Mouse (Mus musculus) brain, adult 2 months (tissue): ENCODE data around the gene Gm17428.
"Not testable (repeated sequence)": the region's sequence is repeated elsewhere in the genome, so short reads cannot be mapped to it uniquely, and the experiment has no call there.

Experiments
- DNase-seq: peaks from one replicate; pipeline ENCODE4 v3.0.0; 2011; ENCODE audit warnings: low read depth, low spot score

The Gm17428 gene

DNA sequence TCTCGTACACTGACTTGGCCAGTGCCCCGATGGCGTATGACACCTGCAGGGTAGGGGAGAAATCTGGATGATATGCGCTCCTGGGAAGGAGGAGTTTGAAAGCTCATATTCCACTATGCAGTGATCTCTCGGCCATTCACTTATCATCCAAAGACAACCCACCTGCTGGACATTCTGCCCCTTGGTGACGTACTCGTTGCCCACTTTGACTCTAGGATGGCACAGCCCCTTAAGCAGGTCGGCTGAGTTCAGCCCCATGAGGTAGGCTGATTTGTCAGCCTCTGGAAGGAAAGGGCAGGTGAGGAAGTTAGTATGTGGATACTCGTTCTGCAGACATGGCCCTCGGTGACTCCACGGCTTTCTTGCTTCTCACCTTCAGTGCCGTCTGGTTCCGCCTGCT lies 12.1 kb downstream of the Gm17428 start:
- DNase-seq: no peak

DNA sequence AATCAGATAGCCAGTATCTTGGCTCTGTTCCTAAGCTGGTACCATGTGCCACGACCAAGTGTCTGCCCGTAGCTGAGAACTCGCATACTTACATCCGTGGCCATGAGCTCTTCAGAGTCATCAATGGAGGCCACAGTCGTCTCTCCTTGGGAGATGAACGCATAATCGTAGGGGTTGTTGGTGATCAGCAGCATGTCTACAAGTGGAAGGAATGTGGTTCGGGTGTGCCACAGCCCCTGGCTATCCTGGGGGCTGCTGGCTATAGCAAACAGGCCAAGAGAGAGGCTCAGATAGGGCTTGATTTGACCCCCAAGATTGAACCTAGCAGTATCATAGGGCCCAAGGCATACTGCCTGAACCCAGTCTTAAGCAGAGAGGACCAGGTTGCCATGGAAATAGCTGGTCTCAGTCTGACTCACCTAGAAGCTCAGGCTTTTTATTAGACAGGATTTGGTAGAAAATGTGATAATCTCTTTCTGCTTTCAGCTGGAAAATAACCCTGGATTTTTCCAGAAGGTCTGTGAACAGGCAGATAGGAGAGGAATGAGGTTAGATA lies 13.2 kb downstream of the Gm17428 start:
- DNase-seq: peak; percentile 87

DNA sequence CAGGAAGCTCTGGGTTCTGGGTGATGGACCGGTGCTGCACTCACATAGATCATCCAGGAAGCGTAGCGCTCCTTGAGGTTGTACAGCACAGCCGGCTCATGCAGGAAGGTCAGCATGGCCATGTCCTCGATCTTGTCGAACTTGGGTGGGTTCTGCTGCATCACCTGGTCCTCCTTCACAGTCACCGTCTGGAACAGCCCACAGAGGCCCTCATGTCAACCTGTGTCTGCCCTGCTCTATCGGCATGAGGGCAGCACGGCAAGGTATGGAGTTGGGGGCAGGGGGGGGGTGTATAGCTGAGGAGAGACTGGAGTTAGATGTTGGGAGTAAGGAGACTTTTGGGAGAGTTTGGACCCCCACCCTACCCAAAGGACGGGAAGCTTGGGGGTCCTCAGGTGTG lies 15.5 kb downstream of the Gm17428 start:
- no peak for DNase-seq

DNA sequence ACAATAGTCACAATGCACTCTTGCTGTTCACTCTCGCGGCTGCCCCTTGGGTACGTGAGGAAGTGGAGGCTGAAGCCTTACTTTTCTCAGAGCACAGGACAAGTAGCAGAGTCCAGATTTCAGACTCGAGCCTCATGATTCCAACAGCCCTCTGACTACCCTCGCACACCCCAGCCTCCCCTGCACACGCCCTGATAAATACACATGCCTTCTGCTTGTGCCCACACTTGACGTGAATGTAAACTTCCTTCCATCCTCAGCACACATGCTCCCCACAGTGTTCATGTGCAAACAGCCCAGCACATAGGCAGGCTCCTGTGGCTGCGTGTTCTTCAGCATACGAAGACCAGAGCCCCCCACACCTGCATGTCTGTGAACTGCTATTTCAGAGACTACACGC lies 16.9 kb downstream of the Gm17428 start:
- DNase-seq: no peak

DNA sequence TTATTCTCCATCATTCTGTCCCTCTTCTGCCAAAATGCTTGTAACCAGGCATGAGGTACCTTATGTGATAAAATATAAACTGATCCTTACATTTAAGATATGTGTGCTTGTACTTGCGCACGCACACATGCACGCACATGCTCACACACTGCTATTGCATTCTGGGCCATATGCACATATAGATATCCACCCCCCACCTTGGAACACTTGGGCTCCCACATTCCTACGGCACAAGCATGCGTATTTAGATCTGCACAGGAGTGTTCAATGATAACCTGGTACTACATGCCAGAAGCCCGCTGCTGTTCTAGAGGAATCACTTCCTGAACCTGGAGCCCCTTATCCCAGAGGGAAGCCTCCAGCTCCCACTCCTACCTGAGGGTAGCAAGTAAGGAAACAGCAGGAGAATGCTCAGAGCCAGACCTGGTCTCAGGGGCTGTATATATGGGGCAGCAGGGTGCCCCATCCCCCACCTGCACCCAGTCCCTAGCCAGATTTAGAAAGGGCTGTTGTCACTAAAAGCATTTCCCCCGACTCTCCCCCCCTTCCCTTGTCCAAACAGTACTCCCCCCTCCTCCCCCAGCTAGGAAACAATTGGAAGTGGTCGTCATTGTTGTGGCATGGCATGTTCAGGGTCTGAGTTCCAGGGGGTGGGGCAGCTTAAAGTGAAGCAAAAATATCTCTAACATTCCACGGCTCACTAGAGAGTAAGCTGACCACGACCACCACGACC lies 17.6 kb downstream of the Gm17428 start, which contains the start of gene Myh7:
Myh7 (minus strand) TSS at position 491 of the 733 bp plus-strand sequence.
- DNase-seq: peak; percentile 36

DNA sequence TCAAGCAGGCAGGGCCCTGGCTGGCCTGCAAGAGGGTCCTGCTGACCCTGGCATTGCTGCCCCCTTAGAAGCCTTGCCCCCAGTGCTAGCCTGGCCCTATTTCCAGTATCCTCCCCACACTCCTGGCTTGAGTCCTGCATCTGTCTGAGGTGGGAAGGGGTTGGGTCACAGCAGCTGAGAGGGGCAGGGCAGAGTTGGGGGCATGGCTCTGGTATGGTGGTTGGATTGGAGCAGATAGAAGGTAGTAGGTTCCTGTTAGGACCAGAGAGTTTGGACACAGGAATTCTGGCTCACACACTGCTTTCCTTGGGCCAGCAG lies 18.1 kb downstream of the Gm17428 start:
- no peak for DNase-seq

DNA sequence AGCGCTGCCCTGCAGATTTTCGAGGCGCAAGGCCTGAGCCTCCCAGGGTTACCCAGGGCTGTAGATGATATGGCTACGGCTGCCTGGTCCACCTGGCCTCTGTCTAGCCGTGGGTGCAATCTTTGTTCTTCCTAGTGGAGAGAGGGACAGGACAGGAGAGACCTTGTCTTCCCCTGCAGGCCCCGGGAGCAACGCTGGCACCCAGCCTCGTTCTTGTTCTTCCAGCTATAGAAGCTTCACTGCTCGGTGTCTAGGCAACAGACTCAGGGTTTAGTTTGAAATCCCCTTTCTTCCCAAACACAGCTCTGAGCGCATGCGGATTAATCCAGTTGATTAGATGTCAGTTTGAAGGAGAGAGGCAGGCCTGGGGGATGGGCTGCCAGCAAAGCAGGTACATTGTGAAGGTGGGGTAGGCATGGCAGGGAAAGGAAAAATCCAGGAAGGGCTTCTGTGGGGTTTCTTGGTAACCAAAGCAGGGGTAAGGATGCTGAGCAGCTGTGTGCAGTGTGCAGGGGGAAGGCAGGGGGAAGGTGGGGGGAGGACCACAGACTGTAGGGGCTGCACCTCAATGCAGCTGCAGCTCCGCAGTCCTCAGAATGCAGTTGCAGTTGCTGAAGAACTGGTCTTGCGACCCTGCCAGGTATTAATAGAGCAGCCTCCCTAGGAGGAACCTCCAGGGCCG lies 18.9 kb downstream of the Gm17428 start:
- DNase-seq: peak; percentile 87

DNA sequence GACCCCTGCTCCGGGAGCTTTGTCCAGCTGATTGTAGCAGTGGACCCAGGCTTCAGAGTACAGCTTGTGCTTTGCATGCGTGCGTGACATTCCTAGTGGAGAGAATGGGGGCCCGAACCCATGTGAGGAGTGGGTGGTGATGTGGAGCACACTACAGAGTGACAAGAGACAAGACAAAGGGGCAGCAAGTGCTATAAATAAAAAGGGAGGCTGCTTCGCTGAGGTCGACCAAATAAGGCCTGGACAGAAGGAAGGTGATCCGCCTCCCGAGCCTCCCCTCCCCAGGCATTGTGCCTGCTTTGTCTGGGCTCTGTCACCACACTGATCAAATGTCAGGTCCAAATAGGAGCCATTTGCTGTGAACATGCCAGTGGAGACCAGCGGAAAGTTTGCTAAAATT lies 20.1 kb downstream of the Gm17428 start:
- no peak for DNase-seq

DNA sequence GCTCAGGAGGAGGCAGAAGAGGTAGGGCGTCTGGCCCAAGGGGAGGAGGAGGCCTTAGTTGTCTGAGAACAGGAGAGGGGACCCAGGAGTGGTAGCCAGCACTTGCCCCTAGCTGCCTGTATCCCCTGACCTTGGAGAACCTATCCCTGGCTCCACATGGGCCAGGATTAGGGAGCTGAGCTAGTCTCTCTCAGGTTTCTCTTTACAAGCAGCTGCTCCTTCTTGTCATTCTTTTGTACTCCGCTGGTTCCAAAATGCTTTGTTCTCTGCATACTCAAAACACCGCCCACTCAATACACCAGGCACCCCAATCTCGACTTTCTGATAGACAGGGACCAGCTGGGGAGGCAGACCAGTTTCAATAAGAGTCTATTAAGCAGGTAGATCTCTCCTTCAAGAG lies 20.6 kb downstream of the Gm17428 start:
- DNase-seq: peak; percentile 50

DNA sequence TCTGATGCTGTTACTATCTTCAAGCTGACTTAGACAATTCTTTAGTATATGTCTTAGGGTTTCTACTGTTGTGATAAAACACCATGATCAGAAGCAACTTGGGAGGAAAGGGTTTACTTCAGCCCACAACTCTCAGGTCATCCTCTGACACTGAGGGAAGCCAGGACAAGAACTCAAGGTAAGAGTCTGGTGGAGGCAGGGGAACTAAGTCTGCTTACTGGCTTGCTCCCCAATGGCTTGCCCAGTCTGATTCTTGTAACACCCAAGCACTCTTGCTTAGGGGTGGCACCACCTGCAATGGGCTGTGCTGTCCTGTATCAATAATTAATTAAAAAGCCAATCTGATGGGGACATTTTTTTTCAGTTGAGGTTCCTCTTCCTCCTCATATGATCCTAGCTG lies 21.9 kb downstream of the Gm17428 start:
- DNase-seq: no peak

DNA sequence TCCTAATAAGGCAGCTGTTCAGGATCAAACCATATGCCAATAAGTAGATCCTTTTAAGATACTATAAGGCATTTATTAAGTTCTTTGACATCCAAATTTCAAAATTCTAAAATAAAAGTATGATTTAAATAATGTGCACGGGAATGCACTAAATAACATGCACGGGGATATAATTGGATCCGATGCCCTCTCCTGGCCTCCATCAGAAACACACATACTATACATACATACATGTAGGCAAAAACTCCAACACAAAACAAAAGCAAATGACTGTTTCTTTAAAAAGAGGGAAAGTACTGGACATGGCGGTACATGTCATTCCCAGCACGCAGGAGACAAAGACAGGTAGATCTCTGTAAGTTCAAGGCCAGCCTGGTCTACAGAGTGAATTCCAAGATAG lies 23.1 kb downstream of the Gm17428 start:
- not testable (repeated sequence) for DNase-seq

DNA sequence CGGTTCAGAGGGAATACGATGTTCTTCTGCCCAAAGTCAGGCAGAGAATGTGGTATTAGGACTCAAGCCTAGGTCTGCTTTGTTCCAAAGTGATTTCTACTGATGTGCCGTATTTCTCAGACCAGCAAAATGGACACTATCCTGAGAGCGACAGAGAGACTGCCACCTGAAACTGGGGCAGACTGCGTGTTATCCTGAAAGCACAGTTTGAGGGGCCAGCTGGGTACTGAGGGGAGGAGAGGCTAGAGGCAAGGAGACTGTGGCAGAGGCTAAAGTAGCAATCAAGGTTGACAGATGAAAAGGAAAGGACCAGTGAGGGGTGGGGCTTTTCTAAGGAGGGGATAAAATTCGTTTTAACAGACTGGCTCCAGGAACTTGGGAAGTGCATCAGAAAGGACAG lies 24.1 kb downstream of the Gm17428 start:
- DNase-seq: no peak

DNA sequence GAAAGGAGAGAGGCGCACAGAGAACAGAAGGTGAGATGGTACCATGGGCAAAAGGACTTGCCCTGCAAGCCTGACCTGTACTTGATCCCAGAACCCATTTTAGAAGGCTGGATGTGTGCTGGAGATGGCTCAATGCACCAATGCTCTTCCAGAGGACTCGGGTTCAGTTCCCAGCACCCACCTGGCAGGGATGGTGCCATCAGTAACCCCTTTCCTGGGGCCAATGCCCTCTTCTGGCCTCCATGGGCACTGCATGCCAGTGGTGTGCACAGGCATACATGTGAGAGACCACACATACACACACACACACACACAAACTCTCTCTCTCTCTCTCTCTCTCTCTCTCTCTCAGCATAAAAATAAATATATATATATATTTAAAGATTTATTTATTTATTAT lies 24.7 kb downstream of the Gm17428 start:
- DNase-seq: no peak

DNA sequence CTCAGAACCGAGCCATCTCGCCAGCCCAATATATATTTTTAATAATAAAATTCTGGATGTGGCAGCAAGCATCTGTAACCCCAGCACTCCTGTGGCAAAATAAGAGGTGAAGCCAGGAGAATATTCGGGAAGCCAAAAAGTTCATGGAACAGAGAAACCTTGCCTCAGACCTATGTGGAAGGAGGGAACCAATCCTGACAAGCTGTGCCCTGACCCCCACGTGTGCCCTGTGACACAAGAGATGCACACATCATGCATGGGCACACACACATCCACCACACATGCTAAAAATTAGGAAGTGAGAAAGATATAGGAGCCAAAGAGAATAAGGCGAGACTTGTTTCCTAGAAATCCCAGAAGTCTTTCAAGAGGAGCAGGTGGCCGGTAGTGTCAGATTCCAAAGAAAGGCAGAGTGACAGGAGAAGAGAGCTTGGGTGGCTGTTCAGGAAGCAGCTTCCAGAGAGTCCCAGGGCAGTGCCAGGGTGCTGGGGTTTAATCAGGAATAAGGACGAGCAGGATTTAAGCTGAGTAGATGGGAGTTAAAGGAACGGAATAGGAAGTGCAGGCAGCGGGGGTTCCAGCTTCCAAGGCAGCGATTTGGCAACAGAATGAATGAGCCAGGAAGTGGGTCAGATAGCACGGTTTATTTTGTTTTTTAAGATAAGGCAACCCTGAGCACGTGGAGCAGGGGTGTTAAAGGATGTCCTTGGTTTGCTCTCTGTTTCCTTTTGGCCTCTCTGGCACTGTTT lies 25.4 kb downstream of the Gm17428 start:
- DNase-seq: no peak

DNA sequence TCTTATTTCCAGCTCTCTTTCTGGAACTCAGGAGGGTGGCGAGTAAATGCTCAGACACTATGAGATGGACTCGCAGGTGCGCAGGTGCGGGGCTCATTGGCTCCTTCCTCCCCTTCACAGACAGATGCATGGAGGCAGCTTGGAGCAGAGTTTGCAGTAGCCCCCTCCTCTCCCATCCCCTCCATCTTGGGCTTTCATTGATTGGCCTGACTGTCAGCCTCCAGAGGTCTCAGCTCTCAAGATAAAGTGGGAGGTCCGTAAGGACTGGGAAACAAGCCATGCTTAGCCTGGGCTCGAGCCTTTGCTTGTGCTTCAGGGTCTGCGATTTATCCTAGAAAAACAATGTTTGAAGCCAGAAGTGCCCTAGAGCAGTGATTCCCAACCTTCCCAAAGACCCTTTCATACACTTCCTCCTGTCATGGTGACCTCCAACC lies 26.0 kb downstream of the Gm17428 start:
- no peak for DNase-seq

DNA sequence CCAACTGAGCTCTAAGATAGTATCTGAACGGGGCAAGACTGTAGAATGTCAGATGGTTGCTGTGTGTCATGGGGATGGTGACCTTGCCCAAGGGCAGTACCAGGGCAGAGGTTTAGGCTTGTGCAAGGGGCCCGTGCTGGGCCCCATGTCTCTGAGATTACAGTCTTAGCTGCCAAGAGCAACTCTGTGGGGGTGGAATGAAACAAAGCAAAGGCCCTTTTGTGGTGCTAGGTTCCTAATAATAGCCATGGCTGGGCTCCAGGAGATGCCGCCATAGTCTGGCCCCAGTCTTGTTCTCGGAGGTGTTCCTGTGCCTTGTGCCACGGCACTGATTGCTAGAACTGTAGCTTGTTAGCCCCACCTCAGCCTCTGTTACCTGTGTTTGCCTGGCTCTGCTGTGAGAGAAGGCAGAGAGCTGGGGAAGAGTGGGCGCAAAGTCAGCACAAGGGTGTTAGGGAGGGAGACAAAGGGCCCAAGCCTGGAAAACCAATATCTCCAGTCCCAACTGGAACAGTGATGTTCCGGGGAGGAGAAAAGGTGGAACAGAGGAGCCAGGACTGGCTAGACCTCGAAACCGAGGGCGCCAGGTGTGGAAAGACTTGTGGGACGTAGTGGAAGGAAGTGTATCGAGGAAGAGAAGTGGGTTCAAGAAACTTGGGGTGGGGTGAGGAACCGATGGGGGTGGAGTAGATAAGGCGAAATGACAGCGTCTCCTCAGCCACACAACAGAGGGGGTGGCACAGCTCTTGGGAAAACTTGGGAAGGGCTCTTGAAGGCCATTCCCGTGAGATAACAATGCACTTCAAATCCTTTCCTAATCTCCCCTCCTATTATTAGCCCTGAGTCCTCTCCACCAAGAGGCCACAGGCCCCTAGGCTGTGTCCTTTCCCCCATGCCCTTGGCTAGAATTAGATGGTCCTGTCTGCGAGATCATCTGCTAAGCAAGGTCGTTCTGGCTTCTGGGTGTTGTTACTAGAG lies 27.4 kb downstream of the Gm17428 start:
- peak; percentile 73 for DNase-seq

DNA sequence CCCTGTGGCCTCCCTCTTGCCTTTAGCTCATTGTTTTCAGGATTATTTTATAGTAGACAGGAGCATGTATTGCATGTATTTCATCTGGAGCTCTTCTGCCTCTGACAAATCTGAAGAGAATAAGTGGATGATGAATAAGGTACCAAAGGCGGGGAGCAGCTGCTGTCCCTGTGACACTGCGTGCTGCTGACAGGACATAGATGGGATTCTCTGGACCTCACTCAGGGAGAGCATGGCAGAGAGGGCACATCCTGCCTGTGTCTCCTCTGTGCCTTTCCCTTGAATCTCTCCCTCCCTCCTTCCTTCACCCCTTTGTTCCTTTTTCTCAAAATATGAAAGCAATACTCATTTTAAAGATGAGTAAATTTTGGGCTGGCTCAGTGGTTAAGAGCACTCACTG lies 28.8 kb downstream of the Gm17428 start:
- DNase-seq: no peak

DNA sequence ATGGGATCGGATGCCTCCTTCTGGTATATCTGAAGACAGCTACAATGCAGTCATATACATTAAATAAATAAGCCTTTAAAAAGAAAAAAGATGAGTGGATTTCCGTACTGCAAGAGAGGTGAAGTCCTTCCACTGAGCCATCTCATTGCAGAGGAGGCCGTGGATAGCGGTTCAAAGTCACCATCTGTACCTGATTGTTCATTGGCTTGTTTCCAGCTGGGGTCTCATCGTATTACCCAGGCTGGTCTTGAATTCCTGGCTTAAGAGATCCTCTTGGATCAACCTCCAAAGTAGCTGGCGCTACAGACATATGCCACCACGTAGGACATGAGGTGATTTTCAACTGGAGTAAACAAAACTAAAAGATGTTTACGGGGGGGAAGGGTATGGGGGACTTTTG lies 29.2 kb downstream of the Gm17428 start:
- no peak for DNase-seq

DNA sequence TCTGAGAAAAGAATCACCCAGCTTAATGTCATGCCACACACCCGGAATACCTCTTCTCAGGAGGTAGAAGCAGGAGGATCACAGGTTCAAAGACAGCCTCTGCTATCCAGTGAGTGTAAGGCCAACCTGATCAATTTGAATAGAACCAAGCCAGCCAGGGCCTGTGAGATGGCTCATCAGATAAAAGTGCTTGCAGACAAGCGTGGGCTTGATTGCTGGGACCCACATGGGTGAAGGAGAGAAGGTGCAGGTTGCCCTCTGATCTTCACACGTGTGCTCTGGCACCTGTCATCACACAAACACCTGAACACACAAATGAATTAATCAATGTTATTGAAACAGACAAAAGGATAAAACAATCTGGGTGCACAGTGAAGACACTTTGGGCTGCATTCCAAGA lies 29.8 kb downstream of the Gm17428 start:
- DNase-seq: no peak

DNA sequence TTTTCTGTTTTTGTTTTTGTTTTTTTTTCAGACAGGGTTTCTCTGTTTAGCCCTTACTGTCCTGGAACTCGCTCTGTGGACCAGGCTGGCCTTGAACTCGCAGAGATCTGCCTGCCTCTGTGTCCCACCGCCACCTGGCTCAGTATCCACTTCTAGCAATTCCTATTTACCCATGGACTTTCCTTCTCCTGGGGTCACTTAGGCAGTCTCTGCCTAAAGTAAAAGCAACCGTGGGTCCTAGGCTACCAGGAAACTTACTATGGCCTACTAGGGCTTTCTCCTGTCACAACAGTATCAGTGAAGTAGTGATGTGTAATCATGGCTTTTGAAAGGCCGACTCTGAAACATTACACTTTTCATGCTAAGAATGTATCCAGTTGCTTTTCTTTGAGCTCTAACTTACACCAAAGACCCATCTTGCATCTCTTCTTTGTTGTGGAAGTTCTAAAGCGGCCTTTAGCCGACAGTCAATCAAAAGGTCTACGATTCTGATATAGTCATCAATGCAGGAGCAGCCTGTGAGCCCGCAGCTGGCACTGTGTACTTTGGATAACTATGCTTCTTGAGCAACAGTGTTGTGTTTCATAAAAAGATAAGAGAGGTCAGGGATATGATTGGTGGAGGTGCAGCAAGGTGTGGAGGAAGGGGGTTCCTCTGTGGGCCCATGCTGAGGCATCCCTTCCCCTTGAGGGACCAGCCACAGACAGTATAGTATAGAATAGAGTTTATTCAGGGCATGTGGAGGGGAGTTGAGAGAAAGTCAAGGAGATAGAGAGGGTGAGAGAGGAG lies 30.6 kb downstream of the Gm17428 start:
- DNase-seq: no peak
